Mouse (Mus musculus): ENCODE results near the gene Lrg1. TPM values are rescaled to one million over a fixed set of nuclear protein-coding genes. Genes with fewer than 3 reads are reported as not detected.

The Lrg1 gene
- polyA plus RNA-seq, 1 experiment: not detected

GRCm38 (mm10) chr17:56103465-56104285, 18.1 kb downstream of the Lrg1 start:
- TF ChIP-seq CTCF (IDR thresholded peaks at IDR 0.05; ENCODE audit: low read depth, low read length) (no peak), POLR2A (IDR thresholded peaks at IDR 0.05; ENCODE audit: borderline replicate concordance, low read depth, low read length) (no peak)
- Histone ChIP-seq H3K4me3 (ENCODE audit: insufficient read depth, low read length) (no peak overlapping the region), H3K4me1 (ENCODE audit: control insufficient read depth, insufficient read depth, low read length) (no peaks in the 10 kb centered on the region), H3K27ac (ENCODE audit: insufficient read depth, low read depth, low read length) (no peak overlapping the region)

- no peak overlapping the region for H3K27ac ChIP-seq (ENCODE audit: insufficient read depth, low read depth, low read length)
- H3K4me3 ChIP-seq (ENCODE audit: insufficient read depth, low read length): no peak overlapping the region
- TF ChIP-seq POLR2A (IDR thresholded peaks at IDR 0.05; ENCODE audit: borderline replicate concordance, low read depth, low read length): no peak
- no peak for TF ChIP-seq CTCF (IDR thresholded peaks at IDR 0.05; ENCODE audit: low read depth, low read length)
- no peaks in the 10 kb centered on the region for H3K4me1 ChIP-seq (ENCODE audit: control insufficient read depth, insufficient read depth, low read length)
These were observed 18.9 kb downstream of the Lrg1 start for GRCm38 (mm10) chr17:56102927-56103326.

- Histone ChIP-seq H3K4me1 (ENCODE audit: control insufficient read depth, insufficient read depth, low read length) (no peaks in the 10 kb centered on the region), H3K4me3 (ENCODE audit: insufficient read depth, low read length) (no peak overlapping the region), H3K27ac (ENCODE audit: insufficient read depth, low read depth, low read length) (no peak overlapping the region)
- TF ChIP-seq CTCF (IDR thresholded peaks at IDR 0.05; ENCODE audit: low read depth, low read length) (no peak), POLR2A (IDR thresholded peaks at IDR 0.05; ENCODE audit: borderline replicate concordance, low read depth, low read length) (no peak)
These were observed 19.6 kb downstream of the Lrg1 start for GRCm38 (mm10) chr17:56102158-56102557.

GRCm38 (mm10) chr17:56100811-56101210, 21.0 kb downstream of the Lrg1 start:
- H3K4me1 ChIP-seq (ENCODE audit: control insufficient read depth, insufficient read depth, low read length): no peaks in the 10 kb centered on the region
- TF ChIP-seq POLR2A (IDR thresholded peaks at IDR 0.05; ENCODE audit: borderline replicate concordance, low read depth, low read length): no peak
- no peak for TF ChIP-seq CTCF (IDR thresholded peaks at IDR 0.05; ENCODE audit: low read depth, low read length)

GRCm38 (mm10) chr17:56098711-56099572, 22.9 kb downstream of the Lrg1 start:
- no peak overlapping the region for H3K27ac ChIP-seq (ENCODE audit: insufficient read depth, low read depth, low read length)
- TF ChIP-seq CTCF (IDR thresholded peaks at IDR 0.05; ENCODE audit: low read depth, low read length) (no peak), POLR2A (IDR thresholded peaks at IDR 0.05; ENCODE audit: borderline replicate concordance, low read depth, low read length) (no peak)
- no peaks in the 10 kb centered on the region for H3K4me1 ChIP-seq (ENCODE audit: control insufficient read depth, insufficient read depth, low read length)
- H3K4me3 ChIP-seq (ENCODE audit: insufficient read depth, low read length): no peak overlapping the region

More at GRCm38 (mm10) chr17:56100811-56101210, 21.0 kb downstream of the Lrg1 start:
- H3K4me3 ChIP-seq (ENCODE audit: insufficient read depth, low read length): no peak overlapping the region
- H3K27ac ChIP-seq (ENCODE audit: insufficient read depth, low read depth, low read length): no peak overlapping the region

- no peak overlapping the region for H3K4me3 ChIP-seq (ENCODE audit: insufficient read depth, low read length)
- TF ChIP-seq CTCF (IDR thresholded peaks at IDR 0.05; ENCODE audit: low read depth, low read length) (no peak), POLR2A (IDR thresholded peaks at IDR 0.05; ENCODE audit: borderline replicate concordance, low read depth, low read length) (no peak)
- no peaks in the 10 kb centered on the region for H3K4me1 ChIP-seq (ENCODE audit: control insufficient read depth, insufficient read depth, low read length)
- H3K27ac ChIP-seq (ENCODE audit: insufficient read depth, low read depth, low read length): no peak overlapping the region
These were observed 23.6 kb downstream of the Lrg1 start for GRCm38 (mm10) chr17:56098180-56098579.

GRCm38 (mm10) chr17:56096883-56097282, 24.9 kb downstream of the Lrg1 start:
- TF ChIP-seq POLR2A (IDR thresholded peaks at IDR 0.05; ENCODE audit: borderline replicate concordance, low read depth, low read length) (no peak), CTCF (IDR thresholded peaks at IDR 0.05; ENCODE audit: low read depth, low read length) (no peak)
- Histone ChIP-seq H3K27ac (ENCODE audit: insufficient read depth, low read depth, low read length) (no peak overlapping the region), H3K4me1 (ENCODE audit: control insufficient read depth, insufficient read depth, low read length) (no peaks in the 10 kb centered on the region), H3K4me3 (ENCODE audit: insufficient read depth, low read length) (no peak overlapping the region)

- no peak overlapping the region for H3K27ac ChIP-seq (ENCODE audit: insufficient read depth, low read depth, low read length)
- no peak overlapping the region for H3K4me3 ChIP-seq (ENCODE audit: insufficient read depth, low read length)
- H3K4me1 ChIP-seq (ENCODE audit: control insufficient read depth, insufficient read depth, low read length): no peaks in the 10 kb centered on the region
- TF ChIP-seq CTCF (IDR thresholded peaks at IDR 0.05; ENCODE audit: low read depth, low read length): no peak
- TF ChIP-seq POLR2A (IDR thresholded peaks at IDR 0.05; ENCODE audit: borderline replicate concordance, low read depth, low read length): no peak
These were observed 29.0 kb downstream of the Lrg1 start for GRCm38 (mm10) chr17:56092794-56093193.

- no peaks in the 10 kb centered on the region for H3K4me1 ChIP-seq (ENCODE audit: control insufficient read depth, insufficient read depth, low read length)
- H3K4me3 ChIP-seq (ENCODE audit: insufficient read depth, low read length): no peak overlapping the region
- no peak overlapping the region for H3K27ac ChIP-seq (ENCODE audit: insufficient read depth, low read depth, low read length)
- TF ChIP-seq CTCF (IDR thresholded peaks at IDR 0.05; ENCODE audit: low read depth, low read length) (no peak), POLR2A (IDR thresholded peaks at IDR 0.05; ENCODE audit: borderline replicate concordance, low read depth, low read length) (no peak)
These were observed 29.5 kb downstream of the Lrg1 start for GRCm38 (mm10) chr17:56092312-56092711.

Measured in bone marrow macrophage, adult 2 months (primary cell).